ENCODE assay signal across 1 mouse cellular context in the genomic region with DNA sequence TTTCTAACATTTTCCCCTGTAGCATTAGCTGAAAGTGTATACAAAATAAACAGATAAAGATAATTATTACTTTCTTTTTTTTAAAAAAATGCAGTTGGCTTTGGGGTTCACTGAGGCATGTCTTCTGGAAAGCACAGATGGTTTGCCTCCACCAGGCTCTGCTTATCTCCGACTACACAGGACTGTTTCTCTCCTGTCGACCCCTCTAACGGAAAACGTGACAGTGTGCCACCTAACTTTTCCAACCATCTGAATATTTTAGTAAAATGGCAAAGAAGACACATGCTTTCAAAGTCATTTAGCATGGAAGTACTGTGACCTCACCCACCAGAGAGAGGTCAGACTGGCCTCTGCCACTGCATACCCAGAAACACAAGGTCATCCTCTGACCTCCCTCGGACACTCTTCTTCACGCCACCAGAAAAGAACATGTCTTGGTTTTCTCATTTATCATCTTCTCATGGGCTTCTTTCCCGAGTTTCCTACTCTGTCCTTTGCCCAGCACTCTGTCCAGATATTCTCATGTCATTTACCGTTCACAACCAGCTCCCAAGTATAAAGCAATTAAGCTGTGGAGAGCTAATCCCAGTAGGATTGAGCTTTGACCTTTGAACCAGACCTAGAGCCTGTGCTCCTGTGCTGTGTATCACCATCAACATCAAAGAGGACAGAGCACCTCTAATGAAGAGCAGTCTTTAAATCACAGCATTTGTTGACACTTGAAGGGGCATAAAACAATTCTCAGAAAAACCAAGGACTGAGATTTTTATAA.
TF ChIP-seq lines count a peak whose summit lies in the region.

No protein-coding gene starts in this region.

TF ChIP-seq in CH12.LX, 34 proteins besides CTCF, POLR2A, EP300 and RAD21 (continued from another document):
- TF ChIP-seq USF2 (conservative IDR thresholded peaks at IDR 0.05; ENCODE audit: low read depth, low read length) (no peak), KAT2A (IDR thresholded peaks at IDR 0.05; ENCODE audit: insufficient replicate concordance, low read length) (0 out of 2 replicates have a peak, but pooled peaks have one; percentile 25), ZC3H11A (IDR thresholded peaks at IDR 0.05; ENCODE audit: low read depth, low read length) (no peak), ZMIZ1 (IDR thresholded peaks at IDR 0.05; ENCODE audit: low read depth, low read length) (0 out of 2 replicates have a peak, but pooled peaks have one; percentile 34), NELFE (IDR thresholded peaks at IDR 0.05; ENCODE audit: low read depth, low read length) (no peak), RCOR1 (conservative IDR thresholded peaks at IDR 0.05; ENCODE audit: low read depth, low read length) (peak; percentile 74), HCFC1 (IDR thresholded peaks at IDR 0.05; ENCODE audit: low read depth, low read length) (no peak), CHD1 (IDR thresholded peaks at IDR 0.05; ENCODE audit: low read depth, low read length) (peak; percentile 82), TBP (conservative IDR thresholded peaks at IDR 0.05; ENCODE audit: low read depth, low read length) (no peak), MXI1 (IDR thresholded peaks at IDR 0.05; ENCODE audit: low read depth, low read length) (peak; percentile 86), SMC3 (IDR thresholded peaks at IDR 0.05; ENCODE audit: low read depth, low read length) (peak; percentile 4; the same call in 1 of the 2 replicates), IRF4 (IDR thresholded peaks at IDR 0.05; ENCODE audit: low read depth, low read length) (peak; percentile 76), GABPA (IDR thresholded peaks at IDR 0.05; ENCODE audit: insufficient replicate concordance, low read depth, low read length) (no peak), MAZ (IDR thresholded peaks at IDR 0.05; ENCODE audit: low read depth, low read length) (0 out of 2 replicates have a peak, but pooled peaks have one; percentile 14), ETS1 (conservative IDR thresholded peaks at IDR 0.05; ENCODE audit: low read depth, low read length) (peak; percentile 95), PAX5 (IDR thresholded peaks at IDR 0.05; ENCODE audit: low read length) (no peak), JUND (conservative IDR thresholded peaks at IDR 0.05; ENCODE audit: low read depth, low read length) (peak; percentile 82)
